Mouse (Mus musculus) kidney, adult 2 months (tissue): ENCODE data around the gene Klhl3. TPM values are rescaled to one million over a fixed set of nuclear protein-coding genes. Genes with fewer than 3 reads are reported as not detected.

Experiments
- DNase-seq: peaks from one replicate; pipeline ENCODE4 v3.0.0; 2021
- H3K27ac ChIP-seq: fragments of 200-500 bp; 2 replicates; pipeline ENCODE4 v1.5.1; 2012; ENCODE audit warnings: low read depth, low read length, control low read depth, inconsistent platforms; ENCODE audit not compliant: insufficient read depth
- H3K27me3 ChIP-seq: fragments of 200-500 bp; replicated peaks from 2 replicates; pipeline ENCODE4 v1.6.1; 2012; ENCODE audit warnings: mild to moderate bottlenecking, moderate library complexity, low read length, inconsistent platforms; ENCODE audit not compliant: control insufficient read depth, insufficient read depth
- H3K36me3 ChIP-seq: fragments of 200-500 bp; 2 replicates; pipeline ENCODE4 v1.6.1; 2012; ENCODE audit warnings: mild to moderate bottlenecking, moderate library complexity, low read length, inconsistent platforms; ENCODE audit not compliant: control insufficient read depth, insufficient read depth
- H3K4me1 ChIP-seq: fragments of 200-500 bp; 2 replicates; pipeline ENCODE4 v1.6.1; 2011; ENCODE audit warnings: low read length; ENCODE audit not compliant: control insufficient read depth, insufficient read depth
- H3K4me3 ChIP-seq: fragments of 200-500 bp; 2 replicates; pipeline ENCODE4 v1.5.1; 2011; ENCODE audit warnings: mild to moderate bottlenecking, low read depth, low read length, control low read depth; ENCODE audit not compliant: insufficient read depth
- CTCF ChIP-seq: fragments of 200-500 bp; conservative IDR thresholded peaks from 2 replicates; pipeline ENCODE4 v1.5.1; 2011; ENCODE audit warnings: low read depth, mild to moderate bottlenecking, control low read depth, low read length, moderate library complexity, mixed read lengths; ENCODE audit not compliant: insufficient read depth, insufficient read length
- POLR2A ChIP-seq: fragments of 200-500 bp; IDR thresholded peaks from one replicate; pipeline ENCODE4 v1.6.1; 2011; ENCODE audit warnings: low read depth, low read length, control low read depth
- WGBS: fragments of 180-500 bp; shearing (Covaris S2); methylation state at CpG from one replicate; pipeline ENCODE4 v1.1.7; 2018; 5-methylcytosine and 5-hydroxymethylcytosine counted together
- polyA plus RNA-seq: library from polyadenylated mRNA; depleted of rRNA; stranded (reverse); fragments of >200 nt; gene quantifications from 2 replicates; pipeline ENCODE4 v1.2.3, GENCODE M21; 2012

Gene Klhl3
- polyA plus RNA-seq, 1 experiment = 26.3 TPM

DNA sequence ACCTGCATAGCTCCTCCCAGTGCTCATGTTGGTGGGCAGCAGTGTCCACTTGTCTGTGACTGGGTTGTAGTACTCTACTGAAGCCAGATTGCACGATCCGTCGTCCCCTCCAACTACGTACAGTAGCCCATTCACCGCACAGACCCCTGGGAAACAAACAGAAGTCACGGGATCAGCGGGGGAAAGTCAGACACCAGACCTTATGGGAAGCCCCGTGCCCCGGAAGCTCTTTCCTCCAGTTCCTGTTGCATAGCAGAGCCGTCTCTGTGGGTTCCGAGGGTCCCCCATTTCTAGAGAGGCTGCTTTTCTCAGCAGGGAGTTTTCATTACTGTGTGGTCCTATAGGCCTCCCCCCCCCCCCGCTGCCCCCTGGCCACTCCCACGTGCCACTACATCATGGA is 104.1 kb downstream of the Klhl3 start:
- no peak overlapping the region for H3K27ac ChIP-seq
- TF ChIP-seq CTCF = no peak
- no peak for TF ChIP-seq POLR2A
- DNase-seq = no peak
- no peaks in the 10 kb centered on the region for H3K36me3 ChIP-seq
- no peaks in the 10 kb centered on the region for H3K4me1 ChIP-seq
- WGBS = 85% methylated on average over 13 of the region's 13 CpGs
- H3K27me3 ChIP-seq = no peaks in the 10 kb centered on the region
- no peak overlapping the region for H3K4me3 ChIP-seq

DNA sequence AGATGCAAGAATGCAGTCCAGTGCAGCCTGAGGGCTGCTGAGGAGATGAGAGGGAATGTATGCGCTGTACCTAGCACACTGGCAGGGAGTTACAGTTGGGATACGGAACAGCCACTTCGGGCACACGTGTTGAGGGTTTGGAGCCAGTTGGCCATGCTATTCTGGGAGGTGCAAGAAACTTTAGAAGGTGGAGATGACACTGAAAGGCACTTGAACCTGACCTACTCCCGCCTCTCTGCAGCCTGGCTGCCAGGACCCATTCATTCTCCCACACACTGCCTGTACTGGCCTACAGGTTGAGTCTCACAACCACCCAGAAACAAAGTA is 105.4 kb downstream of the Klhl3 start:
- Histone ChIP-seq H3K4me3 (no peak overlapping the region), H3K27me3 (no peaks in the 10 kb centered on the region), H3K4me1 (no peaks in the 10 kb centered on the region), H3K36me3 (no peaks in the 10 kb centered on the region), H3K27ac (no peak overlapping the region)
- no peak for DNase-seq
- TF ChIP-seq POLR2A (no peak), CTCF (no peak)
- 68% methylated on average over 5 of the region's 5 CpGs for WGBS

DNA sequence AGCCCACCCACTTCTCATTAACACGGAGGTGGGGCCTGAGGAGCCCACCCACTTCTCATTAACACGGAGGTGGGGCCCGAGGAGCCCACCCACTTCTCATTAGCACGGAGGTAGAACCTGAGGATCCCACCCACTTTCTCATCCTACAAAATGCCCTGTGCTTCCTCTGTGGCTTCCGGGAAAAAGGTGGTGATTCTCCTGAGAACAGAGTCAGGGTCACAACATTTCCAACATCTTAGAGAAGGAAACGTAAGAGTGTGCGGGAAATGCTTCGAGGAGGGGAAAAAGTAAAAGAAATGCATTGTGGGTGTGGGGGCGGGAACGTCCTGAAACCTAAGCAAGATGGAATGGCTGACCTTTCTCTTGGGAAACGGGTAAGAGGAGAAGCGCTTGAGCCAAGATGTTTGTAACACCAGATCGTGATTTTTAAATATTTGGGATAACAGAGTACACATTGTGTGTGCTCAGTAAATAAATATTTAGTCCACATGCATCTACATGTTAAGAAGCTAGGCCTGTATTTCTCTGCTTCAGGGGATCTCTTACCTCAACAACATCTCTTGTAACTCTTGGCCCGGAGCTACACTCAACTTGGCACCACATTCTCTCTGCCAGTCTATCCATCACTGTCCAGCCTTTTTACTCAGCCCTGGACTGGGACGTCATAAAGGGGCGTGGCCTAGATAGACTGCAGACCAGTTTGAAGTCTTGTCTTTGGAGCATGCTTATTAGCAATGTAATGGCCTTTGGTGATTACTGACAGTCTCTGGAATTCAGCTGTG is 105.9 kb downstream of the Klhl3 start:
- 56% methylated on average over 16 of the region's 16 CpGs for WGBS
- TF ChIP-seq POLR2A (no peak), CTCF (no peak)
- peak; percentile 30 for DNase-seq
- Histone ChIP-seq H3K36me3 (no peaks in the 10 kb centered on the region), H3K4me3 (no peak overlapping the region), H3K27me3 (no peaks in the 10 kb centered on the region), H3K4me1 (no peaks in the 10 kb centered on the region), H3K27ac (no peak overlapping the region)

GRCm38 (mm10) chr13:58001792-58002191 is 111.6 kb downstream of the Klhl3 start:
- H3K27ac ChIP-seq = no peak overlapping the region
- no peak for DNase-seq
- WGBS = 95% methylated on average over 3 of the region's 3 CpGs

GRCm38 (mm10) chr13:57996536-57996935 is 116.9 kb downstream of the Klhl3 start:
- no peak for TF ChIP-seq CTCF
- no peak for TF ChIP-seq POLR2A
- DNase-seq = no peak
- Histone ChIP-seq H3K27ac (no peak overlapping the region), H3K27me3 (no peaks in the 10 kb centered on the region), H3K36me3 (no peaks in the 10 kb centered on the region), H3K4me1 (no peaks in the 10 kb centered on the region), H3K4me3 (no peak overlapping the region)
- 19% methylated on average over 11 of the region's 11 CpGs for WGBS

More at GRCm38 (mm10) chr13:58001792-58002191, 111.6 kb downstream of the Klhl3 start:
- H3K36me3 ChIP-seq = no peaks in the 10 kb centered on the region
- H3K27me3 ChIP-seq = no peaks in the 10 kb centered on the region
- H3K4me1 ChIP-seq = no peaks in the 10 kb centered on the region
- TF ChIP-seq CTCF (no peak), POLR2A (no peak)
- H3K4me3 ChIP-seq = no peak overlapping the region

GRCm38 (mm10) chr13:57995864-57996263 is 117.5 kb downstream of the Klhl3 start:
- Histone ChIP-seq H3K4me1 (no peaks in the 10 kb centered on the region), H3K36me3 (no peaks in the 10 kb centered on the region), H3K27me3 (no peaks in the 10 kb centered on the region), H3K27ac (no peak overlapping the region), H3K4me3 (no peak overlapping the region)
- 26% methylated on average over 13 of the region's 13 CpGs for WGBS
- no peak for DNase-seq
- TF ChIP-seq POLR2A = no peak
- TF ChIP-seq CTCF = no peak

GRCm38 (mm10) chr13:57984637-57985036 is 128.8 kb downstream of the Klhl3 start:
- H3K27me3 ChIP-seq = no peaks in the 10 kb centered on the region
- no peaks in the 10 kb centered on the region for H3K36me3 ChIP-seq
- 67% methylated on average over 10 of the region's 10 CpGs for WGBS
- H3K4me1 ChIP-seq = no peaks in the 10 kb centered on the region
- no peak overlapping the region for H3K4me3 ChIP-seq
- H3K27ac ChIP-seq = no peak overlapping the region
- TF ChIP-seq POLR2A = no peak
- no peak for TF ChIP-seq CTCF
- DNase-seq = no peak
